Mouse (Mus musculus): ENCODE measurements around the gene Mlf1.

DNA sequence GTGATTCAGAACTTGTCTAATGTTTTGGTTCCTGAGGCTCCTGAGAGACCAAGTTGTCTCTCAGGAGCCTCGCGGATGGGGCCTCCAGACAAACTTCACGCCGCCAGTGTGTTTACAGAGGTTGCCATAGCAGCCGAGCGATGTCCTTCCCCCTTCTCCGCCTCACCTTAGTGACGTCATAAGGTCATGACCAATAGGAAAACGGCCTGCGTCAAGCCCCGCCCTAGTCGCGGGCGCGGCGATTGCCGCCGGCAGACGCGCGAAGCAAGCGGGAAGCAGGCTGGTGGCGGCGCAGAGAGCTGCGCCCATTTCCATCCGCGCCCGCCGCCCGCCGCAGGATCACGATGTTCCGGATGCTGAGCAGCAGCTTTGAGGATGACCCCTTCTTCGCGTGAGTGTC lies at the start of gene Mlf1:
- TF ChIP-seq CTCF (IDR thresholded peaks at IDR 0.05; ENCODE audit: low read depth) (no peak), EP300 (IDR thresholded peaks at IDR 0.05; ENCODE audit: low read depth) (no peak)
